ENCODE assay signal across 8 mouse cellular contexts in the genomic region with DNA sequence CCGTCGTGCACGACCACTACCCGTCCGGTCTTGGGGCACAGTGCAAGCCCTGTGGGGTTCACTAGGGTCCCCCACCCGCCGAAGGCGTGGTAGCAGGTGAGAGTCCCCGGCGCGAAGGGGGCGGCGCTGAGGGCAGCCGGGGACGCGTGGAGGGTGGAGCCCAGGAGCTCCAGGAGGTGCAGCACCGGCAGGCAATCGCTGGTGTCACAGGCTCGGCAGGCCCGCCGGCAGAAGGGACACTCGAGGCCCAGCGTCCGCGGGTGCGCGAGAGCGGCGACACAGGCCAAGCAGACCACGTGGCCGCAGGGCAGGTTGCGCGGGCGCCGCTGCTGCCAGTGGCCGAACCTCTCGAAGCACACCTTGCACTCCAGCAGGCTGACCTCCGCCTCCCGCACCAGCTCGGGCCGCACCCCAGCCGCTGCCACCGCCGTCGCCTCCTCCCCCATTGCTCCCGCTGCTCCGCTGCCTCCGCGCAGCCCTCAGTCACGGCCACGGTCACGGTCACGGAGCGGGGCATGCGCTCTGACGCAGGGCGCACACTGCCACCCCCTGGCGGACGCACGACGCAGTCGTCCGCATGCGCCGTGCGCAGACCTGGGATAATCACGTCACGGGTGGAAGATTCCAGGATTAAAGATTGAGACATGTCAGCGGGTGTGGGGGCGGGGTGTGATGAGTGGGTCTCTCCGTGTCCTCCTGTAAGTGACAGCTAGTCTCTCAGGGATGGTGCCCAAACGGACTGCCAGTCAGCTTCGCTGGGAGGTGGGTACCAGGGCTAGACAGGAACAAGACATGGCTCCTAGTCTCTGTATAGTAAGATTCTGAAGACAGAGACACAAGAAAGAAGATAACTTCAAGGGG. TPM values are rescaled to one million over a fixed set of nuclear protein-coding genes. Genes with fewer than 3 reads are reported as not detected.
DNase-seq lines count a peak whose midpoint lies in the region; ATAC-seq and TF ChIP-seq lines count a peak whose summit lies in the region.

TSS of gene Nhlrc1 (minus strand) at position 517 of the 861 bp plus-strand sequence.

- peaks cover 2% of the 10 kb centered on the region; the same call in 1 of the 2 replicates for H3K9me3 ChIP-seq in embryonic facial prominence, embryonic 11.5 days (replicated peaks; ENCODE audit: control insufficient read depth, low read length)
- H3K9me3 ChIP-seq in intestine, postnatal 0 days (ENCODE audit: control insufficient read depth) = 0 out of 2 replicates have a peak, but pooled peaks cover 4% of the 10 kb centered on the region
- H3K9me3 ChIP-seq in midbrain, embryonic 10.5 days (replicated peaks) = peaks cover 26% of the 10 kb centered on the region

- H3K27me3 ChIP-seq in embryonic facial prominence, embryonic 11.5 days (ENCODE audit: control insufficient read depth, insufficient read depth, low read length) = peaks cover 3% of the 10 kb centered on the region; the same call in 1 of the 2 replicates
- no peaks in the 10 kb centered on the region for H3K27me3 ChIP-seq in intestine, postnatal 0 days (replicated peaks; ENCODE audit: control insufficient read depth, insufficient read depth, low read length)
- H3K27me3 ChIP-seq in midbrain, embryonic 10.5 days (ENCODE audit: low read depth, poor library complexity, severe bottlenecking) = peaks cover 61% of the 10 kb centered on the region

- ATAC-seq in embryonic facial prominence, embryonic 11.5 days (replicated peaks; ENCODE audit: insufficient number of reproducible peaks, low FRiP score, low TSS enrichment, low read depth) = peak; percentile 71
- ATAC-seq in intestine, postnatal 0 days = peak; percentile 86

- TF ChIP-seq CTCF in intestine, postnatal 0 days (IDR thresholded peaks at IDR 0.05; ENCODE audit: low read depth) = peak; percentile 100

- DNase-seq in adrenal gland, postnatal 14 days = peak; percentile 91
- peak; percentile 78 for DNase-seq in embryonic facial prominence, embryonic 11.5 days (ENCODE audit: low spot score)
- DNase-seq in heart, adult 11 months = peak; percentile 98
- peak; percentile 84 to 85 for DNase-seq in left cerebral cortex, postnatal 36 days (ENCODE audit: low spot score in 2 of 2)
- DNase-seq in midbrain, embryonic 10.5 days (ENCODE audit: low spot score) = peak; percentile 79
- DNase-seq in right cerebral cortex, postnatal 25 days = peak; percentile 82
- peak; percentile 73 for DNase-seq in urinary bladder, postnatal 25 days (ENCODE audit: low spot score)

- H3K36me3 ChIP-seq in embryonic facial prominence, embryonic 11.5 days (replicated peaks; ENCODE audit: control insufficient read depth, insufficient read depth, low read depth, low read length) = no peaks in the 10 kb centered on the region
- H3K36me3 ChIP-seq in intestine, postnatal 0 days (ENCODE audit: control insufficient read depth, insufficient read depth) = no peaks in the 10 kb centered on the region
- H3K36me3 ChIP-seq in midbrain, embryonic 10.5 days = peaks cover 18% of the 10 kb centered on the region; the same call in 1 of the 2 replicates

- intact Hi-C loops in left cerebral cortex, postnatal 36 days (cut with DNase I) = loop anchor here (2.0 to 10.0 kb wide), 3 partner anchors 84 to 290 kb away; partner anchors contain the start of gene Nup153

- H3K4me1 ChIP-seq in embryonic facial prominence, embryonic 11.5 days (ENCODE audit: control insufficient read depth, insufficient read depth, low read length) = peaks cover 2% of the 10 kb centered on the region
- peaks cover 5% of the 10 kb centered on the region; the same call in 1 of the 2 replicates for H3K4me1 ChIP-seq in intestine, postnatal 0 days (replicated peaks; ENCODE audit: control insufficient read depth, insufficient read depth, low read length)
- H3K4me1 ChIP-seq in midbrain, embryonic 10.5 days = peaks cover 17% of the 10 kb centered on the region

- H3K4me2 ChIP-seq in embryonic facial prominence, embryonic 11.5 days (ENCODE audit: low read depth, low read length) = peak within 1 kb of the TSS; percentile 99
- H3K4me2 ChIP-seq in intestine, postnatal 0 days (replicated peaks; ENCODE audit: low read depth) = peak within 1 kb of the TSS; percentile 92

- 4% methylated on average over 67 of the region's 73 CpGs for WGBS in embryonic facial prominence, embryonic 11.5 days
- 4% methylated on average over 66 of the region's 73 CpGs for WGBS in intestine, postnatal 0 days
- WGBS in midbrain, embryonic 10.5 days = 4% methylated on average over 73 of the region's 73 CpGs

- H3K9ac ChIP-seq in embryonic facial prominence, embryonic 11.5 days (replicated peaks; ENCODE audit: low read length) = peak within 1 kb of the TSS; percentile 64
- peak within 1 kb of the TSS; percentile 42 for H3K9ac ChIP-seq in intestine, postnatal 0 days (ENCODE audit: low read depth, low read length)

- H3K4me3 ChIP-seq in embryonic facial prominence, embryonic 11.5 days (ENCODE audit: low read depth, low read length) = peak within 1 kb of the TSS; percentile 61
- peak within 1 kb of the TSS; percentile 52 for H3K4me3 ChIP-seq in intestine, postnatal 0 days (ENCODE audit: low read depth, low read length)
- peak within 1 kb of the TSS; percentile 72 for H3K4me3 ChIP-seq in midbrain, embryonic 10.5 days

- no peak within 1 kb of the TSS for H3K27ac ChIP-seq in embryonic facial prominence, embryonic 11.5 days (replicated peaks; ENCODE audit: low read depth, low read length)
- H3K27ac ChIP-seq in intestine, postnatal 0 days (ENCODE audit: low read depth, low read length) = no peak within 1 kb of the TSS; the same call in 1 of the 2 replicates
- peak within 1 kb of the TSS; percentile 82 for H3K27ac ChIP-seq in midbrain, embryonic 10.5 days (replicated peaks)

RNA-seq across cellular contexts. Expression of gene Nhlrc1, which starts in this region (rescaled TPM):
- total RNA-seq in adrenal gland, postnatal 14 days (2021) = 3.3 and 4.0 TPM in 2 replicates
- polyA plus RNA-seq in embryonic facial prominence, embryonic 11.5 days (2014; fragmentation: Nextera tagmentation; extraction: Ambion mirVana) = 4.6 and 5.2 TPM in 2 replicates
- 2.1 and 2.4 TPM in 2 replicates for polyA plus RNA-seq in intestine, postnatal 0 days (2015; fragmentation: Nextera tagmentation; extraction: Ambion mirVana)
- total RNA-seq in left cerebral cortex, postnatal 36 days (2021) = 10 to 100 TPM; 16.0 to 18.2 TPM
- 4.1 and 4.8 TPM in 2 replicates for polyA plus RNA-seq in midbrain, embryonic 10.5 days (2016; fragmentation: Nextera tagmentation; extraction: Ambion mirVana)
